ENCODE assay signal across 10 mouse cellular contexts in the genomic region with DNA sequence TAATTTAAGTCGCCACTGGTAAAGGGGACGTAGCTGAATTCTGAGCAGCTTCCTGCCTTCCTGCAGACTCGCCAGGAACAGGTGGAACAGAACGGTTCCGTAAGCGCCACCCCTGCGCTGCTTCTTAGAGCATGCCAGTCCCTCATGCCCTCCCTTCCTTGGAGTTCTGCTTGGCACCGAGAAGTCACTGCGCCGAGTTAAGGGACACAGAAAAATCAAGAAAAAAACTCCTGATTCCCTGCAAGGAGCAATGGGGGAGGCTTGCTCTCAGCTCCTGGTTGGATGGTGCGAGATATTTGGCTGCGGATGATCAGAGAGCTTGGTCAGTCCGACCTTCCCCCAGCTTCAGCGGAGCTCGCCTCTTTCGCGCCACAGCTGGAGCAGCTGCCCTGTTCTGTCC. TPM values are rescaled to one million over a fixed set of nuclear protein-coding genes. Genes with fewer than 3 reads are reported as not detected.
DNase-seq lines count a peak whose midpoint lies in the region; ATAC-seq and TF ChIP-seq lines count a peak whose summit lies in the region.
"Had no signal": no experiment of that assay in that cellular context is flagged by ENCODE, and none has a peak within 500 bp of the region (broad histone marks: within the 10 kb centered on the region; RNA-seq: fewer than 3 reads in every experiment).

No protein-coding gene starts in this region.

- H3K9ac ChIP-seq in forebrain, embryonic 11.5 days (ENCODE audit: low read length): no peak overlapping the region
- H3K9ac ChIP-seq in midbrain, embryonic 11.5 days (ENCODE audit: low read length): no peak overlapping the region
- H3K9ac ChIP-seq: limb, embryonic 15.5 days had no signal

- no peaks in the 10 kb centered on the region for H3K36me3 ChIP-seq in E14TG2a.4 (ENCODE audit: insufficient read depth, low read length)
- H3K36me3 ChIP-seq in forebrain, embryonic 11.5 days (ENCODE audit: control insufficient read depth, insufficient read depth, low read length): no peaks in the 10 kb centered on the region
- no peaks in the 10 kb centered on the region for H3K36me3 ChIP-seq in midbrain, embryonic 11.5 days (ENCODE audit: control insufficient read depth, insufficient read depth, low read length)
- H3K36me3 ChIP-seq: limb, embryonic 15.5 days had no signal

- 12% methylated on average over 17 of the region's 17 CpGs for WGBS in forebrain, embryonic 11.5 days
- WGBS in midbrain, embryonic 11.5 days: 9% methylated on average over 17 of the region's 17 CpGs

- no peak for DNase-seq in frontal cortex, postnatal 10 days (ENCODE audit: low spot score in 2 of 2)
- no peak for DNase-seq in forebrain, embryonic 11.5 days (ENCODE audit: low spot score)
- no peak for DNase-seq in midbrain, embryonic 11.5 days (ENCODE audit: low spot score, missing footprints)
- DNase-seq in urinary bladder, postnatal 25 days (ENCODE audit: low spot score): no peak
- DNase-seq in layer of hippocampus, adult 9-11 months: no peak
- no peak for DNase-seq in heart, postnatal 4 days
- DNase-seq: gastrocnemius, postnatal 14 days had no signal

- no peak overlapping the region for H3K27ac ChIP-seq in forebrain, embryonic 11.5 days (ENCODE audit: low read depth, low read length)
- no peak overlapping the region for H3K27ac ChIP-seq in midbrain, embryonic 11.5 days (ENCODE audit: low read depth, low read length)
- H3K27ac ChIP-seq: limb, embryonic 15.5 days had no signal

- peak overlapping the region; percentile 29; the same call in 1 of the 2 replicates for H3K4me2 ChIP-seq in forebrain, embryonic 11.5 days (ENCODE audit: low read depth, low read length, severe bottlenecking)
- H3K4me2 ChIP-seq in midbrain, embryonic 11.5 days: peak overlapping the region; percentile 20; the same call in 1 of the 2 replicates
- H3K4me2 ChIP-seq: limb, embryonic 15.5 days had no signal

- ATAC-seq in frontal cortex, adult (ENCODE audit: low TSS enrichment): peak; percentile 80
- ATAC-seq in forebrain, embryonic 11.5 days (replicated peaks; ENCODE audit: low FRiP score): no peak
- ATAC-seq in midbrain, embryonic 11.5 days (ENCODE audit: low FRiP score): no peak

- peaks cover 53% of the 10 kb centered on the region for H3K27me3 ChIP-seq in E14TG2a.4 (ENCODE audit: insufficient read depth, low read length)
- peaks cover 9% of the 10 kb centered on the region; the same call in 1 of the 2 replicates for H3K27me3 ChIP-seq in forebrain, embryonic 11.5 days (ENCODE audit: control insufficient read depth, insufficient read depth, low read length)
- peaks cover 10% of the 10 kb centered on the region for H3K27me3 ChIP-seq in midbrain, embryonic 11.5 days (ENCODE audit: control insufficient read depth, insufficient read depth, low read length)

- no peaks in the 10 kb centered on the region for H3K9me3 ChIP-seq in E14TG2a.4 (ENCODE audit: low read length)
- no peaks in the 10 kb centered on the region for H3K9me3 ChIP-seq in forebrain, embryonic 11.5 days (ENCODE audit: control insufficient read depth, low read length)
- no peaks in the 10 kb centered on the region for H3K9me3 ChIP-seq in midbrain, embryonic 11.5 days (ENCODE audit: control insufficient read depth, low read length)
- H3K9me3 ChIP-seq: limb, embryonic 15.5 days had no signal

- H3K4me1 ChIP-seq in E14TG2a.4 (replicated peaks; ENCODE audit: low read depth, low read length): peaks cover 24% of the 10 kb centered on the region
- peaks cover 2% of the 10 kb centered on the region; the same call in 1 of the 2 replicates for H3K4me1 ChIP-seq in forebrain, embryonic 11.5 days (replicated peaks; ENCODE audit: control insufficient read depth, insufficient read depth, low read length)
- 0 out of 2 replicates have a peak, but pooled peaks cover 4% of the 10 kb centered on the region for H3K4me1 ChIP-seq in midbrain, embryonic 11.5 days (ENCODE audit: control insufficient read depth, insufficient read depth, low read length)

- H3K4me3 ChIP-seq in E14TG2a.4 (replicated peaks; ENCODE audit: low read length): peak overlapping the region; percentile 51
- H3K4me3 ChIP-seq in forebrain, embryonic 11.5 days (ENCODE audit: low read depth, low read length): 0 out of 2 replicates have a peak overlapping the region, but pooled peaks have one; percentile 12
- no peak overlapping the region for H3K4me3 ChIP-seq in midbrain, embryonic 11.5 days (ENCODE audit: low read depth, low read length)
- H3K4me3 ChIP-seq: limb, embryonic 15.5 days had no signal

- TF ChIP-seq CTCF in E14TG2a.4 (conservative IDR thresholded peaks at IDR 0.05; ENCODE audit: low read length): no peak

RNA-seq across cellular contexts. Expression of gene Cacna1a, which starts 49.7 kb away (rescaled TPM):
- polyA plus RNA-seq in forebrain, embryonic 11.5 days (2014; fragmentation: Nextera tagmentation; extraction: Ambion mirVana): 6.9 and 7.7 TPM in 2 replicates
- 6.3 TPM in 2 replicates for polyA plus RNA-seq in midbrain, embryonic 11.5 days (2014; fragmentation: Nextera tagmentation; extraction: Ambion mirVana)
- 1 to 10 TPM; 6.6 to 8.0 TPM for total RNA-seq in heart, postnatal 4 days (2021)
